Mouse (Mus musculus): Measurements from ENCODE around the gene Zfand6. TPM values are rescaled to one million over a fixed set of nuclear protein-coding genes. Genes with fewer than 3 reads are reported as not detected.

Gene Zfand6
- total RNA-seq, 2 experiments from 2014 or later: 61.2 to 64.7 TPM

DNA sequence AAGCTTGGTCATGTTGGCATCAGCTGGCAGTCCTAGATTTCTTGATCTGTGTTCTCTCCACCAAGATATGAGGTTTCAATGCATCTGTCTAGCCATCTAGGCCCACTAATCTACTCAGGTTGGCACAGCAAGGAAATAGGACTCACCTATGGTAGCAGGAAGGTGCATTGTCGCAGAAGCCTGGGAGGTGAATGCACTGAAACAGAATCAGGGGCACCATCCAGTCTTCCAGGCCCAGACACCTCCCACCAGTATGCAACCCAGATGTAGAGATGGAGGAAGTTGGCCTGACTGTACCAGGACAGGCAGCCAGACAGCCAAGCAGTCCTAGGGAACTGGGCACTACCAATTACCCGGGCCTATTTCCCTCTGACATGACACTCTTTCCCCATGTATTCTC, 89.1 kb downstream of the Zfand6 start:
- intact Hi-C loops (cut with DNase I): no loop called here
- DNase-seq (ENCODE audit: low spot score in 2 of 2): no peak

DNA sequence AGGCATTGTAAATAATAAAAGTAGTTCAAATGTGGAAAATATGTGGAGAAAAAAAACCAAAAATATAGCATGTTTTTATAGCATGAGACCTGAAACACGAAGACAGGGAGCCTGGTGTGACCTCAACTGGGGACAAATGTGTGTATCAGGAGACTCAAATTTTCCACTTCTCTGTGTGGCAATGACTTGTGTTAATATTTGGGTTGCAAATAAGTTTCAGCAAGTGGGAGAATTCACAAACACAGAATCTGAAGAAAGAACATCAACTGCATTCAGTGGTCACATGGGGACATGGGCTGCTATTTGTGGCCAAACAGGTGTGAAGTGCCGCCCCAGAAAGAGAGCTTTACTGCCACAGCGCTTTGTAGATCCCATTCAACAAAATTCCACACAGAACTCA, 93.1 kb downstream of the Zfand6 start:
- intact Hi-C loops (cut with DNase I): no loop called here
- DNase-seq (ENCODE audit: low spot score in 2 of 2): no peak

DNA sequence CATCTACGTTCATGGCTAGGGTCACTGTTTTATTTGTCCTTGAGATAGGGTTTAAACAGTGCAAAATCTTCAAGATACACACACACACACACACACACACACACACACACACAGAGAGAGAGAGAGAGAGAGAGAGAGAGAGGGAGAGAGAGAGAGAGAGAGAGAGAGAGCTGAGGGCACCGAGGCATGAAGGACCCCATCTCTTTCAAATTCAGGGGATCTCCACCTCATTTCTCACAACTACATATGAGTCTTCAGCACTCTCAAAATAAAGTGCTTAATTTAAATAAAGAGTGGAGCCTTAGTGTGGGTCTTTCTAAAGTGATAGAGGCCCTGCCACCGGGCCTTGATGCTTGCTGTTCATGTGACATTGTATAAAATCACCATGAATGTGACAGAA, 93.8 kb downstream of the Zfand6 start:
- intact Hi-C loops (cut with DNase I): no loop called here
- no peak for DNase-seq (ENCODE audit: low spot score in 2 of 2)

DNA sequence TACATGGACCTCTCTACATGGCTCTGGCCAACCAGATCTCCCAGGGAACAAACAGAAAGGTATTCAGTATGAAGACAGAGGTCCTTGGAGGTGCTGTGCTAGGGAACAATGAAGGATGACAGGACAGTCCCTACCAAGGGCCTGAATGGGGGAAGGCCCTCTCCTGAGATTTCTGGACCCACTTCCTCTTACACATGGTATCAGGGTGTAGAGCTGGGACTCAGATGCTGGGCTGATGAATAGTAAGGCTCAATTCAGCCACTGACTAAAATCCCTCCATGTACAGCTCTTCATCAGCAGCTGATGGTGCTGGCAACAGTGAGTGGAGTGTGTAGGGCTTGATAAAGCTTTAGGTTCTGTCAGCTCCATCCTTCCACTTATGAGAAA, 94.8 kb downstream of the Zfand6 start:
- intact Hi-C loops (cut with DNase I): loop anchor here (2.0 to 5.0 kb wide), 3 partner anchors 154 to 194 kb away; no protein-coding TSS in a partner anchor
- no peak for DNase-seq (ENCODE audit: low spot score in 2 of 2)

DNA sequence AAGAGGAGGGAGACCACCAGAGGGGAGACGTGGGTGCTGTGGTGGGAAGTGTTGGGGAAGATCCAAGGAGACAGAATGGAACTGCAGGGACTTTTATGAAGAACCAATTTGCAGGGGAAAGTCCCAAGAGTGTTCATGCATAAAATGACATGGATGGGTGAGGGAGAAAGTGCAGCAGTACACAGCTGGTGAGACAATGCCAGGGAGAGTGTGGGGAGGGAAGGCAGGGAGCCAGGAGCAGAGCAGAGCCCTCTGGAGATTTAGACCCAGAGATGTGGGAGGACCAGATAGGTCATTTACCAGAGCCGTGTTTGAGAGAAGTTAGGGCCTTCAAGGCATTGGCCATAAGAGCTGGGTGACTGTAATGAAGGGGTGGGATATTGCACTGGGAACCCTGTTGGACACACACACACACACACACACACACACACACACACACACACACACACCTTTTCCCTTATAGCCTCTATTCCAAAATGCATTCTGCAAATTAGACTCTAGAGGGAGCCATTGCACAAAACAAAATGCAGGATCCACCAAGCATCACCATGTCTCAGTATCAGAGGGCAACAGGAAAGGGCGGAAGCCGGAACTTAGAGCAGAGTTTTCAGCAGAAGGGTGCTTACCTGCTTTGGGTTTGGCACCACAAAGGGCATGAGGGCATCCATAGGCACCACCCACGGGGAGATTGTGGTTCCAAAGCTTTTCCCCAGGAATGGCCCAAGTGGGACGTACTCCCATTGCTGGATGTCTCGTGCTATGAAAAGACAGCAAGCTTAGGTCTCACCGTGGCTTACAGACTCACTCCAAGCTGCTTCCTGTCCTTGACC, 95.5 kb downstream of the Zfand6 start:
- peak; percentile 39 to 60 for DNase-seq (ENCODE audit: low spot score in 2 of 2)
- intact Hi-C loops (cut with DNase I): loop anchor here (2.0 to 5.0 kb wide), 3 partner anchors 154 to 194 kb away; no protein-coding TSS in a partner anchor

DNA sequence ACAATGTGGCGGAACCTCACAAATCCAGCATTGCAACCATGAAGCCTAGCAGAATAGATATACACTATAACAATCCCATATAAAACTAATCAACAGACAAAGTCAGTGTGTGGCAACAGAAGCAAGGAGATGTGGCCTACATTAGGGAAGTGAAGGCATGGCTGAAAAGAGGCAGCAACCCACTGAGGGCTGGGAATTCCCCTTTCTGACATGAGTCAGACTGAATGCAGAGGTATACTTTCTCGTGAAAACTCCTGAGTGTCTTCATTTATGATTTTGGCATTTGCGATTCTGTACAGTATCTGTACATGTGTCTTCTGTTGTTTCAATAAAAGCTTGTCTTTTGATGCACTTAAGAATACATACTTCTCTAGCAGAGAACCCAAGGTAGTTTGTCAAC, 98.4 kb downstream of the Zfand6 start:
- DNase-seq (ENCODE audit: low spot score in 2 of 2): no peak
- intact Hi-C loops (cut with DNase I): loop anchor here (5.0 kb wide), 1 partner anchor 186 kb away; no protein-coding TSS in a partner anchor

GRCm38 (mm10) chr7:84590622-84591021, 99.1 kb downstream of the Zfand6 start:
- no peak for DNase-seq (ENCODE audit: low spot score in 2 of 2)
- intact Hi-C loops (cut with DNase I): loop anchor here (5.0 kb wide), 1 partner anchor 187 kb away; no protein-coding TSS in a partner anchor

- DNase-seq (ENCODE audit: low spot score in 2 of 2): no peak
- intact Hi-C loops (cut with DNase I): loop anchor here (10.0 kb wide), 1 partner anchor 132 kb away; no protein-coding TSS in a partner anchor
Observed at GRCm38 (mm10) chr7:84587101-84587783, 102.5 kb downstream of the Zfand6 start.

DNA sequence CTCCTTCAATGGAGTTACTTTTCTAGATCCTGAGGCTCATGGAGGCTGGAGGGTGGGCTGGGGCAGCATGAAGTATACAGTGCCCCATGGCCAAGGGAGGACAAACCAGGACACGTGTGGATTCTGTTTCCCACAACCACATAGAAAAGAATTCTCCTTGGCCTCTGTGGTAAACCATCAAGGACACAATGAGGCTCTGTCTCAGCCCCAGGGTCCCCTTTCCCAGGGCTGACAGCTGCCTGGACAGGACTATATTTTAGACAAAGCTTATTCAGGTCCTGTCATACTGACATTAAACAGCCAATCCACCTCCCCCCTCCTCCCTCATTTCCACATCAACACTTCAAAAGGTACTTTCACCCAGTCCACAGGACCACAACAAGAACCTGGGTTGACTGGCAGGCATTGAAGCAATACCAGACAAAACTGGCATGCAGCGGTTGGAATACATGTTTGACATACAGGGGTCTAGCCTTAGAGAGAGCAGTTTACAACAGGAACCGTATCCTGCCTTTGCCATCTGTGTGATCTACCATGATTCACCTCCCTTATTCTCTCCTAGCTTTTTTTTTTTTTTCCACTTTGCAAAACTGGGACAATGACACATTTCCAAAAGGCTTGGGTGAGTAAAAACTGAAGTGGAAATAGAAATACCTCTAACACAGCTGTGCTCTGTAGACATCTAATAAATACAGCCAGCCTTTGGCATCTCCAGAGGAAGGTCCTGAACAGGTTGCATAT, 103.2 kb downstream of the Zfand6 start:
- intact Hi-C loops (cut with DNase I): loop anchor here (10.0 kb wide), 1 partner anchor 132 kb away; no protein-coding TSS in a partner anchor
- DNase-seq (ENCODE audit: low spot score in 2 of 2): peak in 1 of 2 experiments; percentile 57

DNA sequence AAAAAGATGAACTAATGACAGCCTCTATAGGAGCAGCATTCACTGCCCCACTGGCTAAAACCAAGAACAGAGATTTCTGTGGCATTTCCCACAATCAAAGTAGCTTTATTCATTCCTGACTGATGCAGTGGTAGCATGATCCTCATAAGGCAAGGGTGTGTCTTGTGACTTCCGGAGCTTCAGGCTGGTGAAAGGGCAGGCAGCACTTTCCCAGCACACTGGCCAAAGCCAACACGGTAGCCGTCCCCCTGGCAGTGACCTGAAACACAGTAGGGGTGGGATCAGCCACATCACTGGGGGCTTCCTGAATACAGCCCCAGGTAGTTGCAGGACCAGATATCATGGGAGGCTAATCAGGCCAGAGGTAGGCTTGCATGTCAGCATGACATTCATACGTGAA, 104.7 kb downstream of the Zfand6 start:
- no peak for DNase-seq (ENCODE audit: low spot score in 2 of 2)
- intact Hi-C loops (cut with DNase I): loop anchor here (10.0 kb wide), 1 partner anchor 130 kb away; no protein-coding TSS in a partner anchor

DNA sequence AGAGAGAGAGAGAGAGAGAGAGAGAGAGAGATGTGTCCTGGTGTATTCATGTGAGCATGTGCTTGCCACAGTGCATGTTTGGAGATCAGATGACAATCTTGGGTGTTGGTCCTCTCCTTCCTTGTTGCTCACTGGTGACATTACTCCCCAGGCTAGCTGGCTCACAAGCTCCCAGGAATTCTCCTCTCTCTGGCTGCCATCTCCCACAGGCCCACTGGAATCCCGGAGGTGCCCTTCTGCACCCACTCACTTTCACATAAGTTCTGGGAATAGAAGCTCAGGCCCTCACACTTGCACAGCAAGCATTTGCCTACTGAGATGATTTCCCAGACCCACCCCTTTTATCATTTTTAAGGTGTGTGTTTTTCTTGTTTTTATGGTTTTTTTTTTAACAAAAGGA, 110.0 kb downstream of the Zfand6 start:
- intact Hi-C loops (cut with DNase I): loop anchor here (2.0 to 10.0 kb wide), 3 partner anchors 125 to 209 kb away; no protein-coding TSS in a partner anchor
- DNase-seq (ENCODE audit: low spot score in 2 of 2): peak in 1 of 2 experiments; percentile 81

DNA sequence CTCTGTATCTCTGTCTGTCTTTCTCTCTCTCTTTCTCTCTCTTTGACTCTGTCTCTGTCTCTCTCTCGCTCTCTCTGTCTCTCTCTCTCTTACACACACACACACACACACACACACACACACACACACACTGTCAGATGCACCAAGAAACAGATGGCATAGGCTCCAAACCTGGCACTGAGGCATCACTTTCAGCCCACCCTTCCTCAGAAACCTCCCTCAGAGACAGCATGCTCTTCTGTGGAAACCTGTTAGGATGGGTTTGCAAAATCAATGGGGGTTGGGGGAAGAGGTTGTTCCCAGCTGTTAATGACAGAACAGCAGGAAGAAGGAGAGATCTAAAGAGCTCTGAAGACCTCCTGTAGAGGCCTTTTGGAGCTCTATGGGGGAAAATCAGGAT, 110.9 kb downstream of the Zfand6 start:
- DNase-seq (ENCODE audit: low spot score in 2 of 2): peak; percentile 49 to 85
- intact Hi-C loops (cut with DNase I): loop anchor here (2.0 kb wide), 1 partner anchor 208 kb away; no protein-coding TSS in a partner anchor

DNA sequence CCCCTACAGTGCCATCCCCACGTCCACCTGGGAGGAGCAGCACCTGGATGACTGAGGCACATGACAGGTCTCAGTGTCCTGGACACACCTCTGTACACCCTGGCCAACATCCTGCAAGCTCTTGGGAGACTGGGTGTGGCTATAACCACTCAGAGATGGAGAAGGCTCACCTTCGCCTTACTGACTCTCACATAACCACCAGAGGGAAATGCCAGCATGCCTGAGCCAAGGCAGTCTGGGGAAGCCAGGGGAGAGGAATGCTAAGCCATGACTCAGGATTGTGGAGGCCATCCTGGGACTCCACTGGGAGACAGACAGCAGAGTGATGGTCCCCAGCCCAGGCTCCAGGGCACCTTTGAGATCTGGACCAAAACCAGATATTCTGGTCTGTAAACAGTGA, 112.7 kb downstream of the Zfand6 start:
- intact Hi-C loops (cut with DNase I): no loop called here
- DNase-seq (ENCODE audit: low spot score in 2 of 2): no peak

DNA sequence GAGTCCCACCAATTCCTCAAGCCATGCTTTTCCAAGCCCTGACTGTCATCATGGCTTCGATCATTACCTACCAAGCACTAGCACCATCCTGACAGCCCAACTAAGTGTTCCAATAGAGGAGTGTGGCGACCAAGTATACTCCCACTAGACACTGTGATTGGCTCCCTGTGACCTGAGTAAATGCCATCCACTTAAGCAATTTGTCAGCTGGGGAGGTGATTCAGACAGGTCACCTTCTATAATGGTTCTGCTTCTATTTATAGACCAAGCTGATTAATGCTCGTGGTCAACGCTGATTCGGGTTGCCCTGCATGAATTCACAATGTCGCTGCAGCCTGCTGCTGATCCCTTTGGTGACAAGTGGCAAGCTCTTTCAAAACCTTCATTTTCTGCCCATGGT, 123.6 kb downstream of the Zfand6 start:
- no peak for DNase-seq (ENCODE audit: low spot score in 2 of 2)
- intact Hi-C loops (cut with DNase I): no loop called here

GRCm38 (mm10) chr7:84564236-84564635, 125.5 kb downstream of the Zfand6 start:
- intact Hi-C loops (cut with DNase I): no loop called here
- no peak for DNase-seq (ENCODE audit: low spot score in 2 of 2)

Other genes with a start within 250 kb of the Zfand6 start
- 1 to 10 TPM; 5.0 to 6.0 TPM for gene Gm2115, start 161.0 kb downstream of the Zfand6 start, total RNA-seq (2021)
- 10 to 100 TPM; 13.8 to 15.8 TPM for gene Fah, start 83.2 kb downstream of the Zfand6 start, total RNA-seq (2021)
- gene Olfr291, start 163.6 kb upstream of the Zfand6 start, total RNA-seq (2021): not detected